Mouse (Mus musculus) retina, adult 2 months (tissue): ENCODE results near the gene Psmf1.
A peak's percentile ranks its signal among the peaks of the same experiment; 100 is the strongest.

Experiments
- DNase-seq: peaks from one replicate; pipeline ENCODE4 v3.0.0-alpha.2; 2012; ENCODE audit warnings: low read depth, low spot score

Psmf1 gene

DNA sequence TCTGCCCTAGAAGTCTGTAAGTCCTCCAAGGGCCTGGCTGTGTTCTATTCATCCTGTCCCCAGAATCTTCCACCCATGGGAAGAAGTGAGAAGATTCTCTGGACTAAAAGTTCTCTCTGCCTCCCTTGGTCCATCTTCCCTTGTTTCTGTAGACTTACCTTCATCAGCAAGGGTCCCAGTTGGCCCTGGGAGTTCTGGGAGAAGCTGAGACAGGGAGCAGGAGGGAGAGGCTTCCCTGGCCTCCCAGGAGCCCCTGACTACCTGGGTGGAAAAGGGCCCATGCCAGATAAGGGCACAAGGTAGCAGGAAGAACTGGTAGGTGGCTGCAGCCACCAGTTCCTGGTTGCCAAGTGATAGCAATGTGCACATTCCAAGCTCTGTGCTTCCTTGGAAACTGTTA, at the start of gene Psmf1:
Psmf1 (minus strand) TSS at position 342 of the 400 bp plus-strand sequence.
- no peak for DNase-seq

DNA sequence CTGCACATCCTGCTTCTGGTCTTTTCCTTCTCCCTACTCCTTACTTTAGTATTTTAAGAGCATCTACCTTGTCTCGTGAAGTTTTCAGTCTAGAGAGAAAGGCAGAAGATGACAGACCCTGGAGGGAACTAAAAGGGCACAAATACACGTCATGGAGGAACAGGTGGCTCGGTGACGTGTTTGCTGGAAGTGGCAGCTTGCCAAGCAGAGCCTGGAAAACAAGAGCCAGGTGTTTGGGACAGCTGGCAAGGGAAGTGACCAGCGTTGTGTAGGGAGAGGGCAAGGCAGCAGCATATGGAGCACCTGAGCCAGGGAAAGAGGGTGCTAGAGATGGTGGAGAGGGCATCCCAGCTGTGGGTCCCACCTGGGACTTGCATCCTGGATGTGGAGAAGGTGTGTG, 47.2 kb upstream of the Psmf1 start:
- peak; percentile 3 for DNase-seq

DNA sequence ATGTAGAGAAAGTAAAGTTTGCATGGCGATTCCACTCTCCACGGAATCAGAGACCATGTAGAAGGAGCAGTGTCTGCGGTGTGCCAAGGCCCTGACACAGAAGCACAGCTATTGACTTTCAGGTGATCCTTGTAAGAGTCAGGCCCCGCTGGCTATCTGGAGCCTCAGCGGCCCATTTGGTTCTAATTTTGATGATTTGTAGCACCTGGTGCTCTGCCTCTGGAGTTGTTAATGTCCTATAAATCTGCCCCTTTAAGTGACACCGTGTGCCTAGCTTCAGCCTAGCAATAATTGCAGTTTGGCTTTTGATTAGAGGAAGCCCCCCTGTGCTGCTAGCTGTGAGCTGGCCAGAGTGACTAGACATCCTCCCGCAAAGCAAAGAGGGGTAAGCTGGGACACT, 46.2 kb upstream of the Psmf1 start:
- no peak for DNase-seq

DNA sequence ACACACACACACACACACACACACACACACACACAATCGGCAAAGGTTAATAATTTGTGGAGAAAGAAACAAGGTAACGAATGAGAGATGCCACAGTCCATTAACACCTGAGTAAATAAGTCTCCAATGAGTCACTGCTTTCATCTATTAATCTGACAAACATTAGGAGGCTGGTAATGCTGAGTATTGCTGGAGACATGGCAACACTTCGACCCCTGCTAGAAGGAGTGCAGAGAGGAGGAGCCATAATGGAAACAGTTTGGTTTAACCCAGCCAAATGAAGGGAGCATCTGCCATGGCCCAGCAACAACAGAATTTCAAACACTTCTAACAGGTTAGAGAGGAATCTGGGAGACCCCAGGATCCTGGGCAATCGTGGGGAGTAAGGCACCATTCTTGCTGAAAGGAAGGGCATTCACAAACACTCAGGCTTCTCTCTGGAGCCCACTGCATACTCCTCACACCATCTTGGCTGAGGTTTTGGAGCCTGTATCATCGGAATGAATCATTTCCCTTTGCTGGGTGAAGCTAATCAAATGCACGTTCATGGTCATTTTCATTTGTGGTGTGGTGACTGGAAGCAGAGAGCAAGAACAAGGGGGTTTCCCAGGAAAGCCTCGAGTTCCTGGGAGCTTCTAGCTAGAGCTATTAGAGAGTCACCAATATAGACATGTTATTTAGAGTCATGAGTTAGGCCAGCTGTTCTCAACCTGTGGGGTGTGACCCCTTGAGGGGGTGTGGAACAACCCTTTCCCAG, 44.4 kb upstream of the Psmf1 start:
- DNase-seq: no peak

DNA sequence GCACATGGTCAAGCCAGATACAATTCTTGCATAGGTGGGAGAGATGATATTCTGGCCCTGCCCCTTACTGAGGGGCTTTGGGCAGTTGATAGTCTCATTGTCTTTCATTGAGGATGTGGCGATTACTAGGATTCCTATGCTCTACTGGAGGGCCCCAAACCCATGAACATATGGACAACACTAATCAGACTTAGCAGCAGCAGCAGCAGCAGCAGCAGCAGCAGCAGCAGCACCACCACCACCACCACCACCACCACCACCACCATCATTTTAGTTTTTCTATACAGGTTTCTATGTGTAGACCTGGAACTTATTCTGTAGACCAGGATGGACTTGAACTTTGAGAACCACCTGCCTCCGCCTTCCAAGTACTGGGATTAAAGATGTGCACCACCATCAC, 39.5 kb upstream of the Psmf1 start:
- no peak for DNase-seq

DNA sequence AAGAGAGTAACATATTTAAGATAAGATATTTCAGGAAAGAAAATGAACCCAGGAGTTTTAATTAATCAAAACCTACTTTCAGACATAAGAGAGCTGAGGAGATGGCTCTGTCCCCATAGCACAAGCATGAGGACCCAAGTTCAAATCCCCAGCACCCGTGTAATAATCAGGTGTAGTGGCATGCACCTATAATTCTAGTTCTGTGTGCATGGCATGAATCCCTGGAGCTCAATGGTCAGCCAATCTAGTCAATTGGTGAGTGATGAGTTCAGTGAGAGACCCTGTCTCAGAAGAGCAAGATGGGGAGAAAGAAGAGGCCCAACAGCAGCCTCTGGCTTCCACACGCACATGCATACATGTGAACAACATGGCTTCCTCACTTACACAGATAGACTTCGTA, 33.4 kb upstream of the Psmf1 start:
- DNase-seq: no peak

DNA sequence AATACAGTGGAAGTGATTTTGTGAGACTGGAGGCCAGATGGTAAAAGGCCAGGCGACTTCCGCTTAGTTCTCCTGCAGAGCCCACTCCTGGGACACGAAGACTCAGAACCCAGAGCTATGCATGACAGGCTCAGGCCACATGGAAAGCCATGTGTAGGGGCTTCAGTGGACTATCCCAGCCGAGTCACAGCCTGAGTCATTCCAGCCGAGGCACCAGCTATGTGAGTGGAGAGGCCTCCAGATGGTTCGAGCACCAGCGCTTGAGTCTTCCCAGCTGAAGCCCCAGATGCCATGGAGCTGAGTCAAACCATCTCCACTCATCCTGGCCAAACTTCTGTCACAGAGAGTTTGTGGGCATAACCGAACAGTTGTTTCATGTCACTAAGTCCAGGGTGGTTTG, 29.5 kb upstream of the Psmf1 start:
- DNase-seq: no peak

DNA sequence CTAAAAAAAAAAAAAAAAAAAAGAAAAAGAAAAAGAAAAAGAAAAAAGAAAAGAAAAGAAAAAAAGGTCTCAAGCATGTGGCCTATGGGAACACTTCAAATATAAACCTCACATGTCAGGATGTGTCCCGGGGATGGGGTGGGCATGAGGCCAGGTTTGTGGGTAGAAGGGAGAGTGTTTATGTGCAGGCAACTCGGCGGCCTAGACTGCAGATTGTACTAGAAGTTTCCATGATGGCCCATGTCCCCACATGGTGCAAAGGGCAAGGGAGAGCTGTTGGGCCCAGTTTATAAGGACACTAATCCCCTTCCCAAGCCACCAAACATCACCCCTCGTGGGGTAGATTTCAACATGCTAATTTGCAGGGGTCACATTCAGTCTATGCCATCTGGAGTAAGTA, 28.2 kb upstream of the Psmf1 start:
- DNase-seq: no peak

DNA sequence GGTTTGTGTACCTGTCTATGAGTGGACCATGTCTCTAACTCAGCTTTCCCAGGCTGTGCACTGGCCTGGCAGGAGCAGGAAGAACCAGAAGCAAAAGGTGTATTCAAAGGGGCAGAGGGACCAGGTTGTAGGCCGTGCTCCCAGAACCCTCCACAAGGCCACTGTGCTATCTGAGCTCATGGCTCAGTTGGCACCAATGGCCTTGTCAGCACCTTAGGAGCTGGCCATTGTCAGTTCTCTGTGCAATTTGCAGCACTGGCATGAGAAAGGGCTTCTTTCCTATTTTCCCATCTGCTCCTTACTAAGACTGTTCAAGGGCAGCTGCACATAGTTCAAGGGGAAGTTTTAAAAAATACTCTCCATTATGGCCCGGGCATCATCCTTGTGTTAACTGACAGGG, 20.6 kb upstream of the Psmf1 start:
- DNase-seq: no peak

DNA sequence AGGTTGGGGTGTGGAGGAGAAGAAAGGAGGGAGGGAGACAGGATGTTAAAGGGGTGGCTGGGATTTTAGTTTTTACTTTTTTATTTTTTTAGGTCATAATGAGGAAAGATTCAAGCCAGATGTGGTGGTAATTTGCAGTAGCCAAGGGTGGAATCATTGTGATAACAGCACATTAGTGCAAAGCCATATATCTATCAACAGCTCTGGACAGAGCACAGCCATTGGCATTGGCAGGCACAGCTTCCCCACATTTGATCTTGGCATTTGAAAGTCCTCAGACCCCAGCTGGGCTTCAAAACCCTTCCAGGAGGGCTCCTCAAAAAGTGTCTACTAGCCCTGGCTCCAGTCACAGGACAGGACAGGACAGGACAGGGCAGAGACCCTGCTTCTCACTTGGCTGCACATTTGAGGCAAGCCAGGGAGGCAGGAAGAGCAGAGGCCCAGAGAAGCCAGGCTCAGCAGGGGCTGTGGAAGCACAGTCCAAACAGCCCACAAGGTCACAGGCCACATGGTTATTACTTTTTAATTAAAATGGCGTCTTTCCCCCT, 14.9 kb upstream of the Psmf1 start:
- DNase-seq: no peak

DNA sequence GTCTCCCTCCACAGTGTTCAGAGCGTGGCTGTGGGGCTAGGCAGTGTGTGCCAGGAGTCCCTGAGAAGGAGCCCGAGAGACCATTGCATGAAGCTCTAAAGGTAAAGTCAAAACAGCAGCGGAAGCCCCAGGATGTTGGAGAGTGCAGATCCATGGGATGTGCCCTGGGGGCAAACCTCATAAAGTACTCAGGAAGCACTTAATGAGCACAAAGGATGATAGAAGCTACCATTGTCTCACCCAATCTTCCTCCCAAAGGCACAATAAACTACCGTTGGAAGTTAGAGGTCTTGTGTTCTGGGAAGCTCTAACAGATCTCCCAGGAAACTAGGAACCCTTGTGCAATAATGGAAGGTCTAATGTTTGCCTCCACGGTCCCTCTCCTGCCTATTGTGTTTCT, 13.5 kb upstream of the Psmf1 start:
- no peak for DNase-seq

DNA sequence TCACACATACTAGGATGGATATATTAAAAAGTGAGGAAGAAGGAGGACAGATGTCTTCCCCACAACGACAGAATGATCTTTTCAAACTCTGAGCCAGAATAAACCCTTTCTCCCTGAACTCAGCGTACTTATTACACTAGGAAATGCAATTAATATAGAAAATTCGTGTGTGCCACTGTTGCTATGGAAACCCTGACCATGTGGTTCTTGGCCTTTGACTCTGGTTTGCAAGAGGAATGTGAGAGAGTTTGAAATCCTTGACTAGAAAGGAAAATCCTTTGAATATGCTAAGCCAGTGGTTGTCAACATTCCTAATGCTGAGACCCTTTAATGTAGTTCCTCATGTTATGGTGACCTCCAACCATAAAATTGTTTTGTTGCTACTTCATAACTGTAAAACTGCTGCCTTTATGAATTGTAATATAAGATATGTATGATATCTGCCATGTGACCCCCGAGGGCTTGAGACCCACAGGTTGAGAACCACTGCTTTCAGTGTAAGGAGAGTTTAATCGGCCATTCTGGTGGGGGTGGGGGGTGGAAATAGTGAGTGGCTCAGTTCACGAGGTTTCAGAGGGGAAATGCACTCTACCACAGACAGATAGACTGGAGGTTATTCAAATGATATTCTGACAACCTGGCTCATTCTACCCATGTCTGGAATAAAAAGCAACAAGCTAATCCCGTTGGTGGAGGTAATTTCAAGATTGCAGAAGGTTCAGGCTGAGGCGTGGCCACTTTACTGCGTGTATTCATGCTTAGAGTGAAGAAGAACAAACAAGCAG, 12.5 kb upstream of the Psmf1 start:
- DNase-seq: no peak

DNA sequence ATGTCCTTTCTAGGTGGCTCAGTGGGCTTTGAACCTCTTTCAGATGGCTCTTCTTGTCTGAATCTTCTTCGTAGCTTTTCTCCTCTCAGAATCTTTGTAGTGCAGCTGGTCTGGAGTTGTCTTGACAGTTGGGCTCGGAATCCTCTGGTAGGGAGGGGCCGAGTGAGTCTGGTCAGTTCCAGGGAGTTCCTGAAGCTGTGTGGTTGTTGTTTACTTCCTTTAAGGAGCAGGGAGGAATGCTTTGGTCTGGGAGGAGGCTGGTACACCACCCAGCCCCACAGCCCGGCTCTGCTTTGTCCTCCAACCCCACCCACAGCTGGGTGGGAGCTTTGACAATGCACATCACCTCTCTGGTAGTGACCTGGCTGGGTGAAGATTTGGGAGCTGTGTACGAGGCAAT, 7.3 kb upstream of the Psmf1 start:
- DNase-seq: no peak

DNA sequence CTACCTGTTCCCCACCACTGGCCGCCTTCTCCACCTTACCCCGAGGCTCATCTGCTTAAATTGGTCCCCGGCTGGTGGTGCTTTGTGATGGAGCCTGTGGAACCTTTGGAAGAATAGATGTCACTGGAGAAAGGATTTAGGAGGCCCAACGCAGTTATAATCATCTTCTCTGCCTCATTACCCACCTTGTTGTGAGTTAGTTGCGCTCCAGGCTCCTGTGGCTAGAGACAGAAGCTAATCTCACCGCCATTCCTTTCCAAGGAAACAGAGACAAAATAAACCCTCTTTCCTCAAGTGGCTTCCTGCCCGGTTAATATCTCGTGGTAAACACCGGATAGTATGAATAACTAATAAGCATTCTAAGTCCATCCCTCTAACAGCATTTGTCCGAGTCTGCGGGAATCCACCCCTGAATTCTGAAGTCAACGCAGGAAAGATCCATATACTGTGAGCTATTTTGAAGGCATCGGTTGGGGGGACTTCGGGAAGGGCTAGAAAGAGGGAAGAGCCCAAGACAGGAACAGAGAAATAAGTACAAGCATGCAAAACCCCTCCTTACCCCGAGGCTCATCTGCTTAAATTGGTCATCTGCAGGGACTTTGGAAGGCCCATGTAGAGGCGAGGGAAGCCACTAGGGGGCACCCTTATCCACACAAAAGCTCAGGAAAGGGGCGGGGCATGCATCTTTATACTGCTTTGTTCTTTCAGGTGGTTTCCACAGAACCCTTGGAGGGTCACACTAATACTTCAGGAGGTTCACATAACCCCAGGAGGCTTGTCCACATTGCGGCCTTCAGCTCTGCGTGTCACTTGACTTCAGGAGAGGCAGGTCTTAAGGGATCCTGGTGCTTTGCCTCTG, 4.1 kb upstream of the Psmf1 start:
- peak; percentile 51 for DNase-seq

DNA sequence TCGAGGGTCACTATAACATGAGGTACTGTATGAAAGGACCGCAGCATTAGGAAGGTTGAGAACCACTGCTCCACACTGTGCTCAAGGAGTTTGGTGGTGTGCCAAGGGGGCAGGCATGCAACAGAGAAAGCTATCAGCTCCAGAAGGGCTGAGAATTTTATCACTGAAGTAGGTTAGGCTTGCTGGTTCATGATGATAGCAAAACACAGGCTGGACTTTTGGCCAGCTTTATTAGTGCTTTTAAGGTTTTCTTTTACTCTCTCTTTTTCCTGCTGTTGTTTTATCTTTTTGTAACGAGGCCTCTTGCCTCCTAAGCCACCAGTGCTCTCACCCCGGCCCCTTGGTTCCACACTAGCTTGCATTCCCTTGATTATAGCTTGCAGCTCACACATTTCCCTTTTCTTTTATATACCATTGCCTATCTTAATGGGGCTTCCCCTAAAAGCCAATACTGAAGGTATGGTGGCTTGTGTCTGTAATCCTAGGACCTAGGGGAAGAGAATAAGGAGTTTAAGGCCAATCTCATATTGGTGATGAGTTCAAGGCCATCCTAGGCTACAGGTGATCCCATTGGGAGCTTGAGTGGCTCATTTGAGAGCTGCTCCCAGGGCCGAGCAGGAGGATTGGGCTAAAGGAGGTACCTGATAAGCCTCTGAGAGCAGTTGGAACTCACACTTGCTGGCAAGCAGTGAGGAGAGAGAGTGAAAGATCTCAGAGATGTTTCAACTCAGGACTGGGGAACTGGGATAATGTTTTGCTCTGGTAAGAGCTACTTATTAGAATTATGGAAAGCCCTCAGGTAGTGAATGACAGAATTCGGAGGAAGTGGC, 921 bp downstream of the Psmf1 start:
- DNase-seq: no peak

DNA sequence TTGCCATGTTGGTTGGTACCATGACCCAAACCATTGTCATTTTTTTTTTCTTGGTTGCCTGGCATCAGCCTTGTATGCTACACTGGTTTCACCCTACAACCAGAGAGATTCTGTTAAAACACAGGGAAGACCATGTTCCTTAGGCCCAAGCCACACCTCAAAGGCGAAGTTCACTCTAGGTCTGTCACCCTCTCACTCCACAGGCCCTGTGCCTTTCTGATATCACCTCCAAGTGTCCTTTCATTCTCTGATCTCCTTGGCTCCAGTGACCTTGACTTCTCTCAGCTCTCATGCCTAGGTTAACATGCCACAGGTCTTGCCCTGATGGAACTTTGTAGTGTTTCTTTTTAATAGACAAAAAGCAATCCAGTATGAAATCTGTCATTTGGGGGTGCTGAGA, 1.9 kb downstream of the Psmf1 start:
- DNase-seq: no peak

DNA sequence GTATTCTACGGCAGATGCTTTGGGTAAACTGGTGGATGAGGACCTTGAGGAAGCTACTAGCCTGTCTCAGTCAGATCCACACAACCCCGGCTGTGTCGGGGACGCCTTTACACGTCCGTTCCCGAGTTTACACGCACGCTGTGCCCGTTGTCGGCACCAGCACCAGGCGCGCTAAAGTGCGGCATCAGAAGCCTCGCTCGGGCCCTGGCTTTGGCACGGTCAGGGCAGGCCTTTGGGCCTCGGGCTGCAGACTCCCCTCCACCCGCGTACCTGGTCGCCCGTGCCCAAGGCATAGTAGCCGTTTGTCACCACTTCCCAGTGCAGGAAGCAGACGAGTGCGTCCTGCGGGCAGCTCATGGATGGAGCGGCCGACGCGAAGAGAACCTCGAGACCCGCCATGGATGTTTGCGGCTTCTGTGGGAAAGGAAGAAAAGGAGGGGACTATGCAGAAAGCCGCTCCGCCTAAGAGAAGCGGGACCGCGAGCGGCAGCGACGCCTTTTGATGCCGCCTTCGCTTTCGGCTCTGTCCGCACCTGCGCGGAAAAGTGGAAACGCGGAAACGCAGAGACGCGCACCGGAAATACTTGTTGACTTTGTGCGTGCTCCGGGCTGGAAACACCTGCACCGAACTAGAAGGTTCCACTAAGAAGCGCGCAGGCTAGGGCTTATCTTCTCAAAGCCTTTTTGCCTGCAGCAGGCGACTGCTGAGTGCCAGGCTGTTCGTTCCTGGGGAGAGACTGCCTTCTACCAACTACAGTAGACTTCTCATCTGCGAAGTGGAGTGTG, 3.1 kb downstream of the Psmf1 start:
- peak; percentile 90 for DNase-seq

DNA sequence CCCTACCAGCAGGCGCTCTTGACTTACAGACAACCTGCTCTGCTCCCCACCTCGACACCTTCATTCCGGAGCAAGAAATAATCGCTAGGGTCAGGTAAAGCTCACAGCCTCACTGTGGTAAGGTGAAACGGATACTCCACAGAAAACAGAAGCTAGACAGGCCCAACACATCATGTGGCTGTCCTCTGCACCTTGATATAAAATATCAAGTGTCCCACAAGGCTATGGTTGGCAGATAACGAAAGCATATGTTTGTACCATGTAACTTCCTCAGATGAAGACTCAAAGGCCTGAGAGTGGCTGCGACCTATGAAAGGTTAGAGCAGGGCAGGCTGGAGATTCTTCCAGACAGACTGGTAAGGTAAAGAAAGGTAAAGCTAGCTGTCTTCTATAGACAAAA, 4.5 kb downstream of the Psmf1 start:
- no peak for DNase-seq

DNA sequence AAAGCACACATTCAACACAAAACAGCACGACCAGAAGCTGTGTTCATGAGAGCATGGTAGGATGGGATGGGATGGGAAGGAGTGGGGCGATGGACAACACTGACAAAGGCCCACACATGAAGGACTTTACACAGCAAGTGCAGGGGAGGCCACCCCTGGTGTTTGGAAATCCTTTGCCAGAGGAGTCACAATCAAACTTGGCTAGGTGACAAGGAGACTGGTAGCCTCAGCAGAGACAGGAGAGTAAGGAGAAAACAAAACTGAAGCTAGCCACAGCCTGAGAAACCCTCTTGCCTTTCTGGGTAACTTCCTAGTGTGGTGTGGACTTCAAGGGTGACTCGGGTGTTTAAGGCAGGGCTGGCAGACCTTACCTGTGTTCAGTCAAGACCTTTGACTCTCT, 4.9 kb downstream of the Psmf1 start:
- no peak for DNase-seq

DNA sequence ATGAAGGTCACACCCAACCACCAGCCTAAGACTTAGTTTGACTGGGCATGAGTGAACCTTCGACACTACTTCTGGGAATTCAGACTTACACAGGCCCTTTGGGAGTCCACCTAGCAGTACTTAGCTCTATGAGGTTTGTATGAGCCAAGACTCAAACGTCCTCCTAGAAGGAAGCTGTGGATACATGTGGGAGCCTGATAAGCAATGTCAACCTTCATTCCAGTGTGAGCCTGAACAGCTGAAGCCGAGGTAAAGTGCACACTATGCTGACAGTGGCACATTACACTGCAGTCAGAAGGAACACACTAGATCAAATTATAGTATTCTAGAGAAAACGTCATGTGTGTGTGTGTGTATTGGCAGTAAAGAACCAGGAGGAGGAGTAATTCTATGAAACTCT, 5.5 kb downstream of the Psmf1 start:
- no peak for DNase-seq
